Mouse (Mus musculus) T-cell, adult 66 days (primary cell): Measurements from ENCODE around the gene Ccdc27. TPM values are rescaled to one million over a fixed set of nuclear protein-coding genes. Genes with fewer than 3 reads are reported as not detected.

Source experiments
- total RNA-seq, 2 experiments: library from RNA; stranded (reverse); gene quantifications; 3 replicates in 1 of 2; 4 replicates in 1 of 2; pipeline ENCODE4 v1.2.4; 2023

Ccdc27 gene
- total RNA-seq: not detected

GRCm38 (mm10) chr4:154042577-154042976, at the start of gene Ccdc27:
Ccdc27 (minus strand) TSS chr4:154042677.

GRCm38 (mm10) chr4:154025641-154026440, 16.6 kb downstream of the Ccdc27 start, which contains the start of gene Smim1:
Smim1 (minus strand) TSS chr4:154026230.

GRCm38 (mm10) chr4:154011646-154012089, 30.8 kb downstream of the Ccdc27 start, which contains the start of gene Lrrc47:
Lrrc47 (plus strand) TSS chr4:154011731.

Other genes starting within 250 kb of the Ccdc27 start
- gene A430005L14Rik, start 85.4 kb downstream of the Ccdc27 start, total RNA-seq: 10 to 100 TPM; 18.9 to 24.3 TPM
- gene Dffb, start 67.6 kb downstream of the Ccdc27 start, total RNA-seq: 10 to 100 TPM; 30.7 to 37.0 TPM
- 10 to 100 TPM; 15.6 to 21.1 TPM for gene Cep104, start 67.5 kb downstream of the Ccdc27 start, total RNA-seq
- 10 to 100 TPM; 65.8 to 68.6 TPM for gene Lrrc47, start 30.9 kb downstream of the Ccdc27 start, total RNA-seq
- gene Smim1, start 16.4 kb downstream of the Ccdc27 start, total RNA-seq: not detected
- not detected for gene Trp73, start 97.5 kb upstream of the Ccdc27 start, total RNA-seq
- gene Wrap73, start 99.7 kb upstream of the Ccdc27 start, total RNA-seq: 10 to 100 TPM; 18.6 to 21.9 TPM
- gene Tprgl, start 118.0 kb upstream of the Ccdc27 start, total RNA-seq: 100 to 1,000 TPM; 179 to 184 TPM
- under 1 TPM in 1 of 2 experiments, not detected in 1; 0.09 TPM for gene Megf6, start 128.1 kb upstream of the Ccdc27 start, total RNA-seq